Mouse (Mus musculus): Measurements from ENCODE around the gene Dbn1. TPM values are rescaled to one million over a fixed set of nuclear protein-coding genes. Genes with fewer than 3 reads are reported as not detected.

Dbn1 gene
- polyA plus RNA-seq, 1 experiment = 9.8 TPM

- Histone ChIP-seq H3K4me1 (ENCODE audit: control insufficient read depth, insufficient read depth, insufficient read length, low read length) (peaks cover 7% of the 10 kb centered on the region), H3K27ac (ENCODE audit: insufficient read depth, low read depth, low read length) (no peak overlapping the region), H3K36me3 (ENCODE audit: control insufficient read depth, insufficient read depth, low read length) (no peaks in the 10 kb centered on the region), H3K4me3 (ENCODE audit: low read depth, low read length) (peak overlapping the region; percentile 71), H3K27me3 (ENCODE audit: control insufficient read depth, insufficient read depth, low read length) (peaks cover 30% of the 10 kb centered on the region)
- no peak for TF ChIP-seq CTCF (IDR thresholded peaks at IDR 0.05; ENCODE audit: extremely low read depth, insufficient read length, insufficient replicate concordance, low read depth, low read length)
- no peak for TF ChIP-seq POLR2A (IDR thresholded peaks at IDR 0.05; ENCODE audit: low read depth, low read length)
- 2% methylated on average over 29 of the region's 29 CpGs for WGBS
Measured at GRCm38 (mm10) chr13:55486916-55487577, 864 bp downstream of the Dbn1 start.

GRCm38 (mm10) chr13:55486029-55486794 lies 1.7 kb downstream of the Dbn1 start:
- TF ChIP-seq POLR2A (IDR thresholded peaks at IDR 0.05; ENCODE audit: low read depth, low read length) (no peak), CTCF (IDR thresholded peaks at IDR 0.05; ENCODE audit: extremely low read depth, insufficient read length, insufficient replicate concordance, low read depth, low read length) (no peak)
- Histone ChIP-seq H3K27ac (ENCODE audit: insufficient read depth, low read depth, low read length) (no peak overlapping the region), H3K4me1 (ENCODE audit: control insufficient read depth, insufficient read depth, insufficient read length, low read length) (peaks cover 7% of the 10 kb centered on the region), H3K27me3 (ENCODE audit: control insufficient read depth, insufficient read depth, low read length) (peaks cover 30% of the 10 kb centered on the region), H3K4me3 (ENCODE audit: low read depth, low read length) (no peak overlapping the region), H3K36me3 (ENCODE audit: control insufficient read depth, insufficient read depth, low read length) (no peaks in the 10 kb centered on the region)
- WGBS = 56% methylated on average over 14 of the region's 14 CpGs

DNA sequence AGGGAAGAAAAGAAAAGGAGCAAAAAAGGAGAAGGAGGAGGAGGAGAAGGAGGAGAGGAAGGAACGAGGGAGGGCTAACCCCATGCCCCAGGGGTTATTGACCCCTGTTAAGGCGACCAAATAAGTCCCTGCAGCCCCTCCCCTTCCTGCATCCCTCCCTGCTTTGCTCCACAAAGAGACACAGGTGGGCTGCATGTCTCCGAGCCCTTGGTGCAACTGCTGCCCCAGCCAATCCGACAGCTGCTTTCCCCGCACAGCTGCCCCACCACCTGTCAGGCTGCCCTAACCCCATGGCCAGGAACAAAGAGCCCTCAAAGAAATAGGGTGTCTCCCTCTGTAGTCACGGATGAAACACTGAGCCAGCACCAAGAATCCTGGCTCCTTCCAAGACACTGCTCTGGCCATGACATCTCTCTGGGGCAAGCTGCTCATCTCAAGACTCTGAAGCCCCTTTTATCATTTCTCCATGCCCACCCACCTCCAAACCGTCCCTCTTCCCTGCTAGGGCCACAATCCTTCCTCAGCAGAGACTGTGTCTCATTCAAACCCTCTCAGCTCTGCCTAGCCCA lies 3.3 kb downstream of the Dbn1 start:
- peaks cover 30% of the 10 kb centered on the region for H3K27me3 ChIP-seq (ENCODE audit: control insufficient read depth, insufficient read depth, low read length)
- peaks cover 7% of the 10 kb centered on the region for H3K4me1 ChIP-seq (ENCODE audit: control insufficient read depth, insufficient read depth, insufficient read length, low read length)
- H3K27ac ChIP-seq (ENCODE audit: insufficient read depth, low read depth, low read length) = no peak overlapping the region
- H3K36me3 ChIP-seq (ENCODE audit: control insufficient read depth, insufficient read depth, low read length) = no peaks in the 10 kb centered on the region
- no peak for TF ChIP-seq CTCF (IDR thresholded peaks at IDR 0.05; ENCODE audit: extremely low read depth, insufficient read length, insufficient replicate concordance, low read depth, low read length)
- no peak for TF ChIP-seq POLR2A (IDR thresholded peaks at IDR 0.05; ENCODE audit: low read depth, low read length)
- H3K4me3 ChIP-seq (ENCODE audit: low read depth, low read length) = no peak overlapping the region
- WGBS = 44% methylated on average over 7 of the region's 7 CpGs

DNA sequence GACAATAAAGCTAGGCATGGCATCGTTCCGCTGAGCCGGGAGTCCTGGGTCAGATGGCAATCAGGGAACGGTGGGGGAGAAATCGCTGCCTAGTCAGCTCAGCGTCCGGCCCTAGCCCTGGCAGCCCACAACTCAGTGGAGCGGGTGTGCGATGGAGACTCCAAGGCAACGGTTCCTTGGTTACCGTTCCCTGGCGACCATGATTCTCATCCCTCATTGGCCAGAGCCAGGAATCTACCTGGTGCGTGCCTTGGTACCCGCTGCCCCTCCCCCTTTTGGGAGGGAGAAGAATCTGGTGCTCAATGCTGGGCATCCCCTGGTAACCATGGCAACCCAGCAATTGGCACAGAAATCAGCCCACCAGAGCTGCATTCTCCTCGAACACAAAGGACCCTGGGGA lies 4.3 kb downstream of the Dbn1 start:
- H3K4me3 ChIP-seq (ENCODE audit: low read depth, low read length) = no peak overlapping the region
- H3K4me1 ChIP-seq (ENCODE audit: control insufficient read depth, insufficient read depth, insufficient read length, low read length) = peaks cover 7% of the 10 kb centered on the region
- WGBS = 56% methylated on average over 15 of the region's 15 CpGs
- no peaks in the 10 kb centered on the region for H3K36me3 ChIP-seq (ENCODE audit: control insufficient read depth, insufficient read depth, low read length)
- peaks cover 23% of the 10 kb centered on the region for H3K27me3 ChIP-seq (ENCODE audit: control insufficient read depth, insufficient read depth, low read length)
- H3K27ac ChIP-seq (ENCODE audit: insufficient read depth, low read depth, low read length) = no peak overlapping the region; the same call in 1 of the 2 replicates
- TF ChIP-seq CTCF (IDR thresholded peaks at IDR 0.05; ENCODE audit: extremely low read depth, insufficient read length, insufficient replicate concordance, low read depth, low read length) (no peak), POLR2A (IDR thresholded peaks at IDR 0.05; ENCODE audit: low read depth, low read length) (no peak)

- no peak overlapping the region for H3K4me3 ChIP-seq (ENCODE audit: low read depth, low read length)
- H3K27me3 ChIP-seq (ENCODE audit: control insufficient read depth, insufficient read depth, low read length) = peaks cover 18% of the 10 kb centered on the region
- no peak for TF ChIP-seq CTCF (IDR thresholded peaks at IDR 0.05; ENCODE audit: extremely low read depth, insufficient read length, insufficient replicate concordance, low read depth, low read length)
- no peak for TF ChIP-seq POLR2A (IDR thresholded peaks at IDR 0.05; ENCODE audit: low read depth, low read length)
- no peaks in the 10 kb centered on the region for H3K36me3 ChIP-seq (ENCODE audit: control insufficient read depth, insufficient read depth, low read length)
- WGBS = 59% methylated on average over 9 of the region's 9 CpGs
- H3K27ac ChIP-seq (ENCODE audit: insufficient read depth, low read depth, low read length) = peak overlapping the region; percentile 49
- H3K4me1 ChIP-seq (ENCODE audit: control insufficient read depth, insufficient read depth, insufficient read length, low read length) = peaks cover 8% of the 10 kb centered on the region
Measured at GRCm38 (mm10) chr13:55483071-55483470, 4.8 kb downstream of the Dbn1 start.

- Histone ChIP-seq H3K4me1 (ENCODE audit: control insufficient read depth, insufficient read depth, insufficient read length, low read length) (peaks cover 8% of the 10 kb centered on the region), H3K27me3 (ENCODE audit: control insufficient read depth, insufficient read depth, low read length) (peaks cover 12% of the 10 kb centered on the region), H3K36me3 (ENCODE audit: control insufficient read depth, insufficient read depth, low read length) (no peaks in the 10 kb centered on the region), H3K4me3 (ENCODE audit: low read depth, low read length) (no peak overlapping the region), H3K27ac (ENCODE audit: insufficient read depth, low read depth, low read length) (peak overlapping the region; percentile 49)
- TF ChIP-seq CTCF (IDR thresholded peaks at IDR 0.05; ENCODE audit: extremely low read depth, insufficient read length, insufficient replicate concordance, low read depth, low read length) (no peak), POLR2A (IDR thresholded peaks at IDR 0.05; ENCODE audit: low read depth, low read length) (no peak)
- 74% methylated on average over 7 of the region's 7 CpGs for WGBS
Measured at GRCm38 (mm10) chr13:55482542-55482941, 5.4 kb downstream of the Dbn1 start.

DNA sequence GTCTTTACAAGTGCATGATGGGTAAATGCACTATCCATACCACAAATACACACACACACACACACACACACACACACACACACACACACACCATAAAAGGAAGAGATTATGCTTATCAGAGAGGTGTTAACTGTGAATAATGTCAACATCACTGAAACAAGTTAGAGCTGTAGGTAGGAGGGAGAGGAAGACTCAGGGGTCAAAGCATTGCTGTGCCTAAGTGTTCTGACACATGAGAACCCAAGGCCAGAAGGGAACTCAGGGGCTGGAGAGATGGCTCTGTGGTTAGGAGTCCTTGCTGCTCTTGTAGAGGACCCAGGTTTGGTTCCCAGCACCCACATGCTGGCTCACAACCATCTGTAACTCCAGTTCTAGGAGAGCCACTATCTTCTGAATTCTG lies 8.0 kb downstream of the Dbn1 start:
- Histone ChIP-seq H3K27me3 (ENCODE audit: control insufficient read depth, insufficient read depth, low read length) (no peaks in the 10 kb centered on the region), H3K4me1 (ENCODE audit: control insufficient read depth, insufficient read depth, insufficient read length, low read length) (peaks cover 4% of the 10 kb centered on the region), H3K36me3 (ENCODE audit: control insufficient read depth, insufficient read depth, low read length) (no peaks in the 10 kb centered on the region), H3K4me3 (ENCODE audit: low read depth, low read length) (no peak overlapping the region), H3K27ac (ENCODE audit: insufficient read depth, low read depth, low read length) (no peak overlapping the region)
- TF ChIP-seq CTCF (IDR thresholded peaks at IDR 0.05; ENCODE audit: extremely low read depth, insufficient read length, insufficient replicate concordance, low read depth, low read length) (no peak), POLR2A (IDR thresholded peaks at IDR 0.05; ENCODE audit: low read depth, low read length) (no peak)

Data from small intestine, adult 2 months (tissue).